Mouse (Mus musculus): ENCODE data around the gene Ankrd34b. TPM values are rescaled to one million over a fixed set of nuclear protein-coding genes. Genes with fewer than 3 reads are reported as not detected.

Ankrd34b gene
- total and polyA plus RNA-seq, 2 experiments, result not detected

- 73% methylated on average over 3 of the region's 3 CpGs for WGBS
- H3K36me3 ChIP-seq (ENCODE audit: control insufficient read depth, insufficient read depth, low read length), result no peaks in the 10 kb centered on the region
- no peak for DNase-seq (ENCODE audit: extremely low read depth, low read depth, low spot score)
- no peak overlapping the region for H3K27ac ChIP-seq (replicated peaks; ENCODE audit: insufficient read depth, low read depth, low read length)
- no peak for TF ChIP-seq POLR2A (IDR thresholded peaks at IDR 0.05; ENCODE audit: extremely low read depth, insufficient read depth, low read length)
- no peak for TF ChIP-seq CTCF (IDR thresholded peaks at IDR 0.05; ENCODE audit: low read depth, low read length)
- no peaks in the 10 kb centered on the region for H3K4me1 ChIP-seq (ENCODE audit: control insufficient read depth, insufficient read depth, low read length)
- H3K4me3 ChIP-seq (ENCODE audit: insufficient read depth, low read depth, low read length), result no peak overlapping the region
- H3K9ac ChIP-seq (ENCODE audit: low read depth, low read length), result no peak overlapping the region
- no peaks in the 10 kb centered on the region for H3K27me3 ChIP-seq (ENCODE audit: control insufficient read depth, insufficient read depth, low read length)
- no peaks in the 10 kb centered on the region for H3K79me2 ChIP-seq (ENCODE audit: control insufficient read depth, insufficient read depth, low read length)
These were observed 22.2 kb upstream of the Ankrd34b start for GRCm38 (mm10) chr13:92403496-92403895.

GRCm38 (mm10) chr13:92410486-92410885 lies 15.2 kb upstream of the Ankrd34b start:
- Histone ChIP-seq H3K4me1 (ENCODE audit: control insufficient read depth, insufficient read depth, low read length) (no peaks in the 10 kb centered on the region), H3K27me3 (ENCODE audit: control insufficient read depth, insufficient read depth, low read length) (no peaks in the 10 kb centered on the region), H3K9ac (ENCODE audit: low read depth, low read length) (no peak overlapping the region), H3K79me2 (ENCODE audit: control insufficient read depth, insufficient read depth, low read length) (no peaks in the 10 kb centered on the region), H3K36me3 (ENCODE audit: control insufficient read depth, insufficient read depth, low read length) (no peaks in the 10 kb centered on the region), H3K4me3 (ENCODE audit: insufficient read depth, low read depth, low read length) (no peak overlapping the region), H3K27ac (replicated peaks; ENCODE audit: insufficient read depth, low read depth, low read length) (no peak overlapping the region)
- TF ChIP-seq CTCF (IDR thresholded peaks at IDR 0.05; ENCODE audit: low read depth, low read length), result no peak
- TF ChIP-seq POLR2A (IDR thresholded peaks at IDR 0.05; ENCODE audit: extremely low read depth, insufficient read depth, low read length), result no peak
- WGBS, result 89% methylated on average over 2 of the region's 2 CpGs
- DNase-seq (ENCODE audit: extremely low read depth, low read depth, low spot score), result no peak

GRCm38 (mm10) chr13:92419630-92420029 lies 6.1 kb upstream of the Ankrd34b start:
- Histone ChIP-seq H3K79me2 (ENCODE audit: control insufficient read depth, insufficient read depth, low read length) (no peaks in the 10 kb centered on the region), H3K4me3 (ENCODE audit: insufficient read depth, low read depth, low read length) (no peak overlapping the region), H3K27ac (replicated peaks; ENCODE audit: insufficient read depth, low read depth, low read length) (no peak overlapping the region), H3K9ac (ENCODE audit: low read depth, low read length) (no peak overlapping the region), H3K27me3 (ENCODE audit: control insufficient read depth, insufficient read depth, low read length) (no peaks in the 10 kb centered on the region), H3K36me3 (ENCODE audit: control insufficient read depth, insufficient read depth, low read length) (no peaks in the 10 kb centered on the region), H3K4me1 (ENCODE audit: control insufficient read depth, insufficient read depth, low read length) (no peaks in the 10 kb centered on the region)
- WGBS, result 82% methylated on average over 11 of the region's 11 CpGs
- DNase-seq (ENCODE audit: extremely low read depth, low read depth, low spot score), result no peak
- TF ChIP-seq CTCF (IDR thresholded peaks at IDR 0.05; ENCODE audit: low read depth, low read length) (no peak), POLR2A (IDR thresholded peaks at IDR 0.05; ENCODE audit: extremely low read depth, insufficient read depth, low read length) (no peak)

- TF ChIP-seq CTCF (IDR thresholded peaks at IDR 0.05; ENCODE audit: low read depth, low read length) (no peak), POLR2A (IDR thresholded peaks at IDR 0.05; ENCODE audit: extremely low read depth, insufficient read depth, low read length) (no peak)
- peaks cover 15% of the 10 kb centered on the region for H3K27me3 ChIP-seq (ENCODE audit: control insufficient read depth, insufficient read depth, low read length)
- H3K4me3 ChIP-seq (ENCODE audit: insufficient read depth, low read depth, low read length), result no peak overlapping the region
- no peak overlapping the region for H3K27ac ChIP-seq (replicated peaks; ENCODE audit: insufficient read depth, low read depth, low read length)
- no peaks in the 10 kb centered on the region for H3K36me3 ChIP-seq (ENCODE audit: control insufficient read depth, insufficient read depth, low read length)
- peaks cover 6% of the 10 kb centered on the region for H3K4me1 ChIP-seq (ENCODE audit: control insufficient read depth, insufficient read depth, low read length)
- H3K79me2 ChIP-seq (ENCODE audit: control insufficient read depth, insufficient read depth, low read length), result no peaks in the 10 kb centered on the region
- WGBS, result 53% methylated on average over 3 of the region's 3 CpGs
- DNase-seq (ENCODE audit: extremely low read depth, low read depth, low spot score), result no peak
- no peak overlapping the region for H3K9ac ChIP-seq (ENCODE audit: low read depth, low read length)
These were observed 2.0 kb upstream of the Ankrd34b start for GRCm38 (mm10) chr13:92423711-92424110.

- peaks cover 15% of the 10 kb centered on the region for H3K27me3 ChIP-seq (ENCODE audit: control insufficient read depth, insufficient read depth, low read length)
- H3K4me1 ChIP-seq (ENCODE audit: control insufficient read depth, insufficient read depth, low read length), result peaks cover 6% of the 10 kb centered on the region
- 1% methylated on average over 91 of the region's 92 CpGs for WGBS
- H3K79me2 ChIP-seq (ENCODE audit: control insufficient read depth, insufficient read depth, low read length), result no peaks in the 10 kb centered on the region
- peak overlapping the region; percentile 8; the same call in 1 of the 2 replicates for H3K4me3 ChIP-seq (ENCODE audit: insufficient read depth, low read depth, low read length)
- TF ChIP-seq POLR2A (IDR thresholded peaks at IDR 0.05; ENCODE audit: extremely low read depth, insufficient read depth, low read length) (no peak), CTCF (IDR thresholded peaks at IDR 0.05; ENCODE audit: low read depth, low read length) (no peak)
- no peak overlapping the region for H3K9ac ChIP-seq (ENCODE audit: low read depth, low read length)
- no peaks in the 10 kb centered on the region for H3K36me3 ChIP-seq (ENCODE audit: control insufficient read depth, insufficient read depth, low read length)
- no peak for DNase-seq (ENCODE audit: extremely low read depth, low read depth, low spot score)
- H3K27ac ChIP-seq (replicated peaks; ENCODE audit: insufficient read depth, low read depth, low read length), result no peak overlapping the region
These were observed 777 bp downstream of the Ankrd34b start for GRCm38 (mm10) chr13:92426294-92427051.

- Histone ChIP-seq H3K4me1 (ENCODE audit: control insufficient read depth, insufficient read depth, low read length) (peaks cover 6% of the 10 kb centered on the region), H3K27ac (replicated peaks; ENCODE audit: insufficient read depth, low read depth, low read length) (no peak overlapping the region), H3K79me2 (ENCODE audit: control insufficient read depth, insufficient read depth, low read length) (no peaks in the 10 kb centered on the region), H3K27me3 (ENCODE audit: control insufficient read depth, insufficient read depth, low read length) (peaks cover 15% of the 10 kb centered on the region), H3K9ac (ENCODE audit: low read depth, low read length) (no peak overlapping the region), H3K36me3 (ENCODE audit: control insufficient read depth, insufficient read depth, low read length) (no peaks in the 10 kb centered on the region), H3K4me3 (ENCODE audit: insufficient read depth, low read depth, low read length) (no peak overlapping the region)
- no peak for DNase-seq (ENCODE audit: extremely low read depth, low read depth, low spot score)
- 48% methylated on average over 4 of the region's 4 CpGs for WGBS
- TF ChIP-seq POLR2A (IDR thresholded peaks at IDR 0.05; ENCODE audit: extremely low read depth, insufficient read depth, low read length), result no peak
- no peak for TF ChIP-seq CTCF (IDR thresholded peaks at IDR 0.05; ENCODE audit: low read depth, low read length)
These were observed 1.7 kb downstream of the Ankrd34b start for GRCm38 (mm10) chr13:92427351-92427855.
